Mouse (Mus musculus): ENCODE data around the gene Trim69.
"Not testable (repeated sequence)": the region's sequence is repeated elsewhere in the genome, so short reads cannot be mapped to it uniquely, and the experiment has no call there.

Gene Trim69

DNA sequence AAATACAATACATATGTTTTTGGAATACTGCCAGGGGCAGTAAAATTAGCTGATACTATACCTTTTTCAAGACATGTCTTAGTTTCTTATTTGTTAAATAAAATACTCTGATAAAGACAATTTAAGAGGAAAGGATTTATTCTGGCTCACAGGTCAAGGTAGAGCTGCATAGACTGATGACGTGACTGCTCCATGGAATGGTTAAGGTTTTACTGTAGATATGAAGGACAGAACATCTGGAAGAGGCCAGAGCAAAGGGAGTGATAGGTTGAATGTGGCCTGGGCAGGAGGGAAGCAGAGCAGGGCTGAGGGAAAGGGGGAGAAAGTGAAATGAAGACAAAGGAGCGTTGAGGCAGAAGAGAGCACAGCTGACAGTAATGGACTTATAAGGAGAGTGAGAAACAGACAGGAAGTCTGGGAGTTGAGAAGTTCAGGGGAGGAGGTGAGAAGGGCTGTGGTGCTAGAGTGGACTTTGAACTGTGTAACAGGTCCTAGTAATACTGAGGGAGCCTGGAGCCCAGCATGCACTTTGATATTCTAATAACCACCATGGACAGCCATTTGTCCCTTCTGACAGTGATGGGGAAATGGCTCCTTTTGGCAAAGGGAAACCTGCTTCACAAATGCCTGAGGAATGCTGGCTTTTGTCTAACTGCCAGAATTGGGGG lies 46.1 kb downstream of the Trim69 start:
- no peak for DNase-seq (ENCODE audit: extremely low read depth, low read depth, low spot score)

DNA sequence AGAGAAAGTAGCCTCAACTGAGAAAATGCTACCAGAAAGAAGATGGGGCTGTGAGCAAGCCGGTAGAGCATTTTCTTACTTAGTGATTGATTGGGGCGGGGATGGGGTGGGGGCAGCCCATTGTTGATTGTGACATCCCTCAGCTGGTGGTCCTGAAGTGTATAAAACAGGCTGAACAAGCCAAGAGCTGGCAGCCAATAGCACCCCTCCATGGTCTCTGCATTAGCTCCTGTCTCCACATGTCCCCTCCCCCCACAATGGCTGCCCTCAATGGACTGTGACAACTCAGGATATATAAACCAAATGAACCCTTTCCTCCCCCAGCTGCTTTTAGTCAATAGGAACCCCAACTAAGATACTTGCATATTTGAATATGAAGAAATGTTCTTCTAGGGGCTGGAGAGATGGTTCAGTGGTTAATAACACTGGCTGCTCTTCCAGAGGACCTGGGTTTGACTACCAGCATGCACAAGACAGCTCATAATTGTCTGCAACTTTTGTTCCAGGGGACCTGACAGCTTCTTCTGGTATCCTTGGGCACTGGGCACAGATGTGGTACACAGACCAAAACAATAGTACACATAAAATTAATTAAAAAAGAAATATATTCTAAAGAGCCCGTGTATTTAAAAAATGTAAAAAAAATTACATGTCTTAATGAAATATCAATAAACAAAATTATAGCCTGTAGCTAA lies 50.2 kb downstream of the Trim69 start:
- no peak for DNase-seq (ENCODE audit: extremely low read depth, low read depth, low spot score)

- not testable (repeated sequence) for DNase-seq (ENCODE audit: extremely low read depth, low read depth, low spot score)
These were observed 56.6 kb downstream of the Trim69 start for GRCm38 (mm10) chr2:122217075-122217474.

- DNase-seq (ENCODE audit: extremely low read depth, low read depth, low spot score): no peak
These were observed 57.7 kb downstream of the Trim69 start for GRCm38 (mm10) chr2:122218234-122218633.

- no peak for DNase-seq (ENCODE audit: extremely low read depth, low read depth, low spot score)
These were observed 60.9 kb downstream of the Trim69 start for GRCm38 (mm10) chr2:122221378-122221777.

DNA sequence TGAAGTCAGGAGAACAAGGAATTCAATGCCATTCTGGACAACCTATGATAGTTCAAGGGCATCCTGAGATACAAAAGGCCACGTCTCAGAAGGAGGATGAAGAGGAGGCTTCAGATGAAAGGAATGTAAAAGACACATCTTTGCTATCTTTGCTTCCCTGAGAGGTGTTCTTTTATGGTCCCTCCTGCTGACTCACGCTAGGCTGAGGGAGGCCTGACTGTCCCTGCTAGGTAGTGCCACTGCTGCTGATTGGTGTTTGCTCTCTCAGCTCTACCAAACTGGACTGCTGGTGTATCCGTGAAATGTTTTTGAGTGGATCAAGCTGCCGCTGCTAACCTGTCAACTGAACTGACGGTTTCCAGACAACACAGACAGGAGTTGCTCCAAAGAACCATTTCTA lies 61.3 kb downstream of the Trim69 start:
- DNase-seq (ENCODE audit: extremely low read depth, low read depth, low spot score): no peak

GRCm38 (mm10) chr2:122222272-122222671 lies 61.8 kb downstream of the Trim69 start:
- no peak for DNase-seq (ENCODE audit: extremely low read depth, low read depth, low spot score)

- DNase-seq (ENCODE audit: extremely low read depth, low read depth, low spot score): no peak
These were observed 63.2 kb downstream of the Trim69 start for GRCm38 (mm10) chr2:122223654-122224053.
